28 mouse cellular contexts compared by ENCODE assay signal in the genomic region with DNA sequence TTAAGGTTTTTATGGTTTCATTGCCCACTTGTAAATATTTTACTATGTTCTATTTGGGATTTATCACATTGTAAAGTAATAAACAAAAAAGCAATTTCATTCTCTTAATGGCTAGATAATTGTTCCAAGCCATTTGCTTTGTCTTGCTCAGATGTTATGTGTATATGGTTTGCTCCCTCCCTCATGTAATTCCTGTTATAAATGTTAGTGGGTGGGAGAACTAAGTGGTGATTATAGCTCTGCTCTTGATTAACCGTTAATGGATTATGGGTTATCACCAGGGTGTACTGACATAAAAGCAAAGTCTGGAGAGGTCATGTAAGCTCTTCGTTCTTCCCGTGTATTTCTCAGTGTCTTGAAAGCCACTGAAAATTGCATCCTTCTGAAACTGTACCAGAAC. TPM values are rescaled to one million over a fixed set of nuclear protein-coding genes. Genes with fewer than 3 reads are reported as not detected.
DNase-seq lines count a peak whose midpoint lies in the region; ATAC-seq lines count a peak whose summit lies in the region.
"Had no signal": no experiment of that assay in that cellular context is flagged by ENCODE, and none has a peak within 500 bp of the region (broad histone marks: within the 10 kb centered on the region; RNA-seq: fewer than 3 reads in every experiment).

No protein-coding gene starts in this region.

- no peaks in the 10 kb centered on the region; the same call in 1 of the 2 replicates for H3K27me3 ChIP-seq in neural tube, embryonic 13.5 days
- H3K27me3 ChIP-seq in neural tube, embryonic 14.5 days (ENCODE audit: control insufficient read depth, insufficient read depth, low read length): no peaks in the 10 kb centered on the region
- no peaks in the 10 kb centered on the region for H3K27me3 ChIP-seq in neural tube, embryonic 15.5 days (replicated peaks)

- no peaks in the 10 kb centered on the region for H3K36me3 ChIP-seq in neural tube, embryonic 13.5 days
- no peaks in the 10 kb centered on the region for H3K36me3 ChIP-seq in neural tube, embryonic 14.5 days (ENCODE audit: control insufficient read depth, insufficient read depth, low read length)
- no peaks in the 10 kb centered on the region for H3K36me3 ChIP-seq in neural tube, embryonic 15.5 days

- H3K9ac ChIP-seq in neural tube, embryonic 13.5 days: no peak overlapping the region
- no peak overlapping the region for H3K9ac ChIP-seq in neural tube, embryonic 14.5 days (replicated peaks; ENCODE audit: low read depth, low read length)
- no peak overlapping the region for H3K9ac ChIP-seq in neural tube, embryonic 15.5 days (replicated peaks)

- DNase-seq in neural tube, embryonic 10.5 days (ENCODE audit: extremely low spot score, low spot score): no peak
- DNase-seq in large intestine, adult 2 months (ENCODE audit: low read depth, low spot score): peak; percentile 7
- no peak for DNase-seq in adrenal gland, postnatal 14 days
- no peak for DNase-seq in thymus, postnatal 25 days
- DNase-seq: adrenal gland, adult 2 months; adrenal gland, adult 8-10 months; adrenal gland, postnatal 10 days; adrenal gland, postnatal 25 days; adrenal gland, postnatal 36 days; B cell, adult 2 months; cerebellum, adult 11 months; cerebellum, adult 11-12 months; cerebellum, adult 18-20 months had no signal

- H3K27ac ChIP-seq in neural tube, embryonic 13.5 days (replicated peaks): no peak overlapping the region
- no peak overlapping the region for H3K27ac ChIP-seq in neural tube, embryonic 14.5 days (ENCODE audit: low read depth, low read length)
- no peak overlapping the region for H3K27ac ChIP-seq in neural tube, embryonic 15.5 days (replicated peaks)

- no peak overlapping the region for H3K4me3 ChIP-seq in neural tube, embryonic 13.5 days
- H3K4me3 ChIP-seq in neural tube, embryonic 14.5 days (ENCODE audit: low read depth, low read length): no peak overlapping the region
- no peak overlapping the region for H3K4me3 ChIP-seq in neural tube, embryonic 15.5 days (replicated peaks)

- ATAC-seq in neural tube, embryonic 13.5 days (ENCODE audit: low read depth): peak; percentile 58
- peak; percentile 41; the same call in 1 of the 2 replicates for ATAC-seq in neural tube, embryonic 14.5 days (ENCODE audit: low read depth)
- ATAC-seq in neural tube, embryonic 15.5 days (ENCODE audit: low FRiP score): peak; percentile 59; the same call in 1 of the 2 replicates
- no peak for ATAC-seq in inflammation-experienced regulatory T-cells, adult 6 months
- ATAC-seq: activated CD4-positive, CD25-positive, alpha-beta regulatory T cell, adult 4 months; CD4-positive, CD25-positive, alpha-beta regulatory T cell, adult 4 months; Patski had no signal

- 23% methylated on average over 3 of the region's 3 CpGs for WGBS in neural tube, embryonic 13.5 days
- 29% methylated on average over 3 of the region's 3 CpGs for WGBS in large intestine, adult 2 months
- WGBS in neural tube, embryonic 14.5 days: 19% methylated on average over 3 of the region's 3 CpGs
- WGBS in neural tube, embryonic 15.5 days: 16% methylated on average over 3 of the region's 3 CpGs

- peaks cover 8% of the 10 kb centered on the region for H3K4me1 ChIP-seq in neural tube, embryonic 13.5 days (replicated peaks)
- no peaks in the 10 kb centered on the region for H3K4me1 ChIP-seq in neural tube, embryonic 14.5 days (ENCODE audit: control insufficient read depth, insufficient read depth, low read length)
- H3K4me1 ChIP-seq in neural tube, embryonic 15.5 days: peaks cover 10% of the 10 kb centered on the region

- H3K4me2 ChIP-seq in neural tube, embryonic 13.5 days: no peak overlapping the region
- no peak overlapping the region for H3K4me2 ChIP-seq in neural tube, embryonic 14.5 days (ENCODE audit: low read depth, low read length)
- H3K4me2 ChIP-seq in neural tube, embryonic 15.5 days: no peak overlapping the region

- H3K9me3 ChIP-seq in neural tube, embryonic 13.5 days: no peaks in the 10 kb centered on the region
- no peaks in the 10 kb centered on the region for H3K9me3 ChIP-seq in neural tube, embryonic 14.5 days (ENCODE audit: control insufficient read depth, low read length)
- H3K9me3 ChIP-seq in neural tube, embryonic 15.5 days (replicated peaks): no peaks in the 10 kb centered on the region
- H3K9me3 ChIP-seq: G1E had no signal

RNA-seq across cellular contexts. Expression of a gene that starts 3.7 kb away (rescaled TPM):
- 9.9 and 11.9 TPM in 2 replicates for polyA plus RNA-seq in neural tube, embryonic 13.5 days (2015; fragmentation: Nextera tagmentation; extraction: Ambion mirVana)
- 2.7 and 5.2 TPM in 2 replicates for polyA plus RNA-seq in large intestine, adult 2 months (2012; rRNA removed)
- polyA plus RNA-seq in neural tube, embryonic 14.5 days (2014; fragmentation: Nextera tagmentation; extraction: Ambion mirVana): 13.1 and 14.4 TPM in 2 replicates
- polyA plus RNA-seq in neural tube, embryonic 15.5 days (2015; fragmentation: Nextera tagmentation; extraction: Ambion mirVana): 11.0 and 13.8 TPM in 2 replicates
- total RNA-seq in adrenal gland, postnatal 14 days (2021): 9.1 and 9.2 TPM in 2 replicates
- 1 to 10 TPM; 5.5 to 6.8 (median 6.2) TPM for polyA plus RNA-seq in inflammation-experienced regulatory T-cells, adult 6 months (2017; shearing (Covaris generic))

RNA-seq across cellular contexts. Expression of a gene that starts 33.7 kb away (rescaled TPM):
- polyA plus RNA-seq in neural tube, embryonic 13.5 days (2015; fragmentation: Nextera tagmentation; extraction: Ambion mirVana): 0.84 and 1.0 TPM in 2 replicates
- polyA plus RNA-seq in large intestine, adult 2 months (2012; rRNA removed): 0.55 and 1.8 TPM in 2 replicates
- polyA plus RNA-seq in neural tube, embryonic 14.5 days (2014; fragmentation: Nextera tagmentation; extraction: Ambion mirVana): 2.3 and 2.6 TPM in 2 replicates
- 2.5 TPM in 2 replicates for polyA plus RNA-seq in neural tube, embryonic 15.5 days (2015; fragmentation: Nextera tagmentation; extraction: Ambion mirVana)
- not detected in 2 replicates for total RNA-seq in adrenal gland, postnatal 14 days (2021)
- polyA plus RNA-seq in inflammation-experienced regulatory T-cells, adult 6 months (2017; shearing (Covaris generic)): under 1 TPM in 2 of 3 experiments, not detected in 1; 0.24 to 0.34 TPM
- total RNA-seq: CH12.LX, MEL had no signal
- polyA plus RNA-seq: activated CD4-positive, CD25-positive, alpha-beta regulatory T cell, adult 4 months; C2C12 had no signal

RNA-seq across cellular contexts. Expression of a gene that starts 34.1 kb away (rescaled TPM):
- 0.22 and 0.43 TPM in 2 replicates for polyA plus RNA-seq in neural tube, embryonic 13.5 days (2015; fragmentation: Nextera tagmentation; extraction: Ambion mirVana)
- polyA plus RNA-seq in large intestine, adult 2 months (2012; rRNA removed): 0.26 and 0.51 TPM in 2 replicates
- polyA plus RNA-seq in neural tube, embryonic 14.5 days (2014; fragmentation: Nextera tagmentation; extraction: Ambion mirVana): 0.35 and 0.61 TPM in 2 replicates
- 0.13 and 0.36 TPM in 2 replicates for polyA plus RNA-seq in neural tube, embryonic 15.5 days (2015; fragmentation: Nextera tagmentation; extraction: Ambion mirVana)
- total RNA-seq in adrenal gland, postnatal 14 days (2021): not detected in 2 replicates
- not detected for polyA plus RNA-seq in inflammation-experienced regulatory T-cells, adult 6 months (2017; shearing (Covaris generic))
- total RNA-seq: adrenal gland, adult 18-20 months; adrenal gland, adult 2 months; adrenal gland, adult 8-10 months; adrenal gland, postnatal 10 days; adrenal gland, postnatal 25 days; adrenal gland, postnatal 36 days; adrenal gland, postnatal 4 days; CH12.LX; ES-E14; MEL had no signal
- polyA plus RNA-seq: activated CD4-positive, CD25-positive, alpha-beta regulatory T cell, adult 4 months; adrenal gland, adult 2 months; brain, embryonic 14.5 days; C2C12; CD4-positive, CD25-positive, alpha-beta regulatory T cell, adult 4 months; G1E had no signal

RNA-seq across cellular contexts. Expression of a gene that starts 41.7 kb away (rescaled TPM):
- 0.15 and 0.21 TPM in 2 replicates for polyA plus RNA-seq in neural tube, embryonic 13.5 days (2015; fragmentation: Nextera tagmentation; extraction: Ambion mirVana)
- 0.01 and 0.14 TPM in 2 replicates for polyA plus RNA-seq in large intestine, adult 2 months (2012; rRNA removed)
- 0.14 and 0.20 TPM in 2 replicates for polyA plus RNA-seq in neural tube, embryonic 14.5 days (2014; fragmentation: Nextera tagmentation; extraction: Ambion mirVana)
- 0.10 and 0.20 TPM in 2 replicates for polyA plus RNA-seq in neural tube, embryonic 15.5 days (2015; fragmentation: Nextera tagmentation; extraction: Ambion mirVana)
- 0.07 and 0.08 TPM in 2 replicates for total RNA-seq in adrenal gland, postnatal 14 days (2021)
- polyA plus RNA-seq in inflammation-experienced regulatory T-cells, adult 6 months (2017; shearing (Covaris generic)): under 1 TPM in 1 of 3 experiments, not detected in 2; 0.08 TPM
- total RNA-seq: adrenal gland, postnatal 36 days; CH12.LX; MEL had no signal
- polyA plus RNA-seq: activated CD4-positive, CD25-positive, alpha-beta regulatory T cell, adult 4 months; G1E had no signal
